In genomic region chr15:80401387-80401898, GRCm38 (mm10) we compare ENCODE assay signal across 10 mouse cellular contexts.
DNase-seq lines count a peak whose midpoint lies in the region; ATAC-seq lines count a peak whose summit lies in the region.
"Had no signal": no experiment of that assay in that cellular context is flagged by ENCODE, and none has a peak within 500 bp of the region (broad histone marks: within the 10 kb centered on the region; RNA-seq: fewer than 3 reads in every experiment).

No protein-coding gene starts in this region.

- ATAC-seq in embryonic facial prominence, embryonic 14.5 days (ENCODE audit: low read depth): no peak
- peak; percentile 74 for ATAC-seq in stomach, embryonic 15.5 days (ENCODE audit: insufficient read depth, low FRiP score, low read depth)

- no peak overlapping the region for H3K9ac ChIP-seq in embryonic facial prominence, embryonic 14.5 days (ENCODE audit: low read depth, low read length)
- no peak overlapping the region for H3K9ac ChIP-seq in stomach, embryonic 15.5 days
- H3K9ac ChIP-seq: limb, embryonic 12.5 days had no signal

- no peak overlapping the region for H3K27ac ChIP-seq in embryonic facial prominence, embryonic 14.5 days (replicated peaks; ENCODE audit: low read depth, low read length)
- no peak overlapping the region for H3K27ac ChIP-seq in embryonic facial prominence, embryonic 10.5 days (replicated peaks)
- H3K27ac ChIP-seq in stomach, embryonic 15.5 days: no peak overlapping the region
- H3K27ac ChIP-seq: limb, embryonic 12.5 days had no signal

- WGBS in embryonic facial prominence, embryonic 14.5 days: 49% methylated on average over 2 of the region's 2 CpGs
- WGBS in embryonic facial prominence, embryonic 10.5 days: 63% methylated on average over 2 of the region's 2 CpGs
- 40% methylated on average over 2 of the region's 2 CpGs for WGBS in stomach, embryonic 15.5 days

- no peaks in the 10 kb centered on the region for H3K4me1 ChIP-seq in embryonic facial prominence, embryonic 14.5 days (ENCODE audit: control insufficient read depth, insufficient read depth, low read length)
- peaks cover 7% of the 10 kb centered on the region; the same call in 1 of the 2 replicates for H3K4me1 ChIP-seq in embryonic facial prominence, embryonic 10.5 days
- no peaks in the 10 kb centered on the region for H3K4me1 ChIP-seq in stomach, embryonic 15.5 days
- H3K4me1 ChIP-seq: limb, embryonic 12.5 days had no signal

- 0 out of 2 replicates have a peak, but pooled peaks cover 10% of the 10 kb centered on the region for H3K9me3 ChIP-seq in embryonic facial prominence, embryonic 14.5 days (ENCODE audit: control insufficient read depth, low read length)
- H3K9me3 ChIP-seq in embryonic facial prominence, embryonic 10.5 days: no peaks in the 10 kb centered on the region
- H3K9me3 ChIP-seq in stomach, embryonic 15.5 days: no peaks in the 10 kb centered on the region

- H3K4me2 ChIP-seq in embryonic facial prominence, embryonic 14.5 days (ENCODE audit: low read depth, low read length): no peak overlapping the region
- no peak overlapping the region for H3K4me2 ChIP-seq in stomach, embryonic 15.5 days
- H3K4me2 ChIP-seq: limb, embryonic 12.5 days had no signal

- no peaks in the 10 kb centered on the region for H3K36me3 ChIP-seq in embryonic facial prominence, embryonic 14.5 days (ENCODE audit: control insufficient read depth, insufficient read depth, low read length)
- H3K36me3 ChIP-seq in embryonic facial prominence, embryonic 10.5 days (replicated peaks): no peaks in the 10 kb centered on the region
- no peaks in the 10 kb centered on the region for H3K36me3 ChIP-seq in stomach, embryonic 15.5 days
- H3K36me3 ChIP-seq: limb, embryonic 12.5 days had no signal

- no peaks in the 10 kb centered on the region for H3K27me3 ChIP-seq in embryonic facial prominence, embryonic 14.5 days (replicated peaks; ENCODE audit: control insufficient read depth, insufficient read depth, low read length)
- no peaks in the 10 kb centered on the region for H3K27me3 ChIP-seq in embryonic facial prominence, embryonic 10.5 days (replicated peaks; ENCODE audit: low read depth, poor library complexity, severe bottlenecking)
- H3K27me3 ChIP-seq in stomach, embryonic 15.5 days (replicated peaks): no peaks in the 10 kb centered on the region
- H3K27me3 ChIP-seq: limb, embryonic 12.5 days had no signal

- peak; percentile 7 for DNase-seq in embryonic facial prominence, embryonic 14.5 days (ENCODE audit: low spot score)
- DNase-seq in embryonic facial prominence, embryonic 10.5 days (ENCODE audit: low spot score): no peak
- DNase-seq in layer of hippocampus, adult 9-11 months: peak; percentile 71
- DNase-seq in layer of hippocampus, postnatal 25 days (ENCODE audit: extremely low spot score in 1 of 2, low spot score in 1 of 2): no peak
- peak; percentile 16 for DNase-seq in kidney, adult 9 months
- DNase-seq in thymus, postnatal 10 days (ENCODE audit: low spot score in 2 of 2): no peak
- no peak for DNase-seq in urinary bladder, postnatal 14 days (ENCODE audit: low spot score)
- DNase-seq: lung, postnatal 14 days had no signal

- no peak overlapping the region for H3K4me3 ChIP-seq in embryonic facial prominence, embryonic 14.5 days (ENCODE audit: low read depth, low read length)
- H3K4me3 ChIP-seq in embryonic facial prominence, embryonic 10.5 days: no peak overlapping the region
- H3K4me3 ChIP-seq in stomach, embryonic 15.5 days (replicated peaks): no peak overlapping the region
- H3K4me3 ChIP-seq: limb, embryonic 12.5 days had no signal

Comparison
In these comparisons a context has a peak if more than half of its experiments do, and no peak if none do; other contexts are left out.
1. DNase-seq: peak in embryonic facial prominence, embryonic 14.5 days (single experiment), layer of hippocampus, adult 9-11 months (single experiment) and kidney, adult 9 months (single experiment); none in embryonic facial prominence, embryonic 10.5 days (single experiment), layer of hippocampus, postnatal 25 days (0 of 2), thymus, postnatal 10 days (0 of 2) and urinary bladder, postnatal 14 days (single experiment).